Mouse (Mus musculus): ENCODE data around the gene Rsl1. TPM values are rescaled to one million over a fixed set of nuclear protein-coding genes. Genes with fewer than 3 reads are reported as not detected.
"Not testable (repeated sequence)": the region's sequence is repeated elsewhere in the genome, so short reads cannot be mapped to it uniquely, and the experiment has no call there.

Rsl1 gene
- polyA plus RNA-seq (2015; fragmentation: Nextera tagmentation; extraction: Ambion mirVana), result 6.3 and 6.8 TPM in 2 replicates

- not testable (repeated sequence) for H3K27me3 ChIP-seq; H3K9me3 ChIP-seq; H3K36me3 ChIP-seq; H3K4me1 ChIP-seq (replicated peaks)
- peak within 1 kb of the TSS; percentile 64 for H3K27ac ChIP-seq (replicated peaks)
- H3K4me3 ChIP-seq, result peak within 1 kb of the TSS; percentile 59
- H3K9ac ChIP-seq, result peak within 1 kb of the TSS; percentile 60
- peak; percentile 98 for ATAC-seq (ENCODE audit: low FRiP score, low read depth)
- peak within 1 kb of the TSS; percentile 59 for H3K4me2 ChIP-seq
- WGBS, result under 1% methylated on average over 17 of the region's 17 CpGs
These were observed at the start of gene Rsl1 for GRCm38 (mm10) chr13:67172991-67173722. TSS of gene Rsl1 (plus strand) at chr13:67173182.

DNA sequence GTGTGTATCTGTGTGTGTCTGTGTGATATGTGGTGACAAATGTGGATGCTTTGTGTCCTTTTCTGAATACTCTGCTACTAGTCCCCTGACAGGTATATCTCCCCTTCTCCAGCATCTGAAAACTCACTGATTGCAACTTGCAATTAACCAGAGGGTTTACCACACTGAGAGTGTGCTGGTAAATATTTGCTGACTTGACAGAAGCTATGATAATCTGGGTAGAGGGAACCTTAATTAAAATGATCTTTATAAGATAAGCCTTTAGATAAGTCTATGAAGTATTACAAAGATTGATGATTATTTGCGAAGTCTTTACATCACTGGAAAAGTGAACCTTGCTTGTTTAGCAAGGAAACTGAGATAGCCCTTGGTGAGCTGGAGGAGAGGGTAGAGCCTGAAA lies 48.5 kb upstream of the Rsl1 start:
- 95% methylated on average over 1 of the region's 1 CpGs for WGBS

DNA sequence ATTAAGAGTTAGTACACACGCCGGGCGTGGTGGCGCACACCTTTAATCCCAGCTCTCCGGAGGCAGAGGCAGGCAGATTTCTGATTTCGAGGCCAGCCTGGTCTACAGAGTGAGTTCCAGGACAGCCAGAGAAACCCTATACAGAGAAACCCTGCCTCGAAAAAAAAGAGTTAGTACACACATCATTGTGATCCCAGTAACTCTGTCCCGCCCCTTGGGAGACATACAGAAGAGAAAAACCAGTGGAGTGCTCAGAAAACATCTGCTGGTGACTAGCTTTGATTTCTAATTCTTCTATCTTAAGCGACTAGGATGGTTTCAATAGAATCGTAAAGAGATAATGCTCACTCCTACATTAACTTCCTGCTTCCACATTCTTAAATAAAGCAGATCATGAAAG lies 45.5 kb upstream of the Rsl1 start:
- Histone ChIP-seq H3K4me1 (replicated peaks) (peaks cover 12% of the 10 kb centered on the region), H3K4me2 (peak overlapping the region; percentile 76), H3K4me3 (peak overlapping the region; percentile 68), H3K9ac (peak overlapping the region; percentile 69; the same call in 1 of the 2 replicates)
- 77% methylated on average over 10 of the region's 10 CpGs for WGBS
- H3K9me3 ChIP-seq; H3K27ac ChIP-seq (replicated peaks); H3K27me3 ChIP-seq; H3K36me3 ChIP-seq: not testable (repeated sequence)
- peak; percentile 52; the same call in 1 of the 2 replicates for ATAC-seq (ENCODE audit: low FRiP score, low read depth)

More for the DNA sequence above, 48.5 kb upstream of the Rsl1 start:
- Histone ChIP-seq H3K27ac (replicated peaks) (no peak overlapping the region), H3K9ac (no peak overlapping the region), H3K4me3 (no peak overlapping the region), H3K4me1 (replicated peaks) (peaks cover 12% of the 10 kb centered on the region), H3K27me3 (no peaks in the 10 kb centered on the region), H3K4me2 (no peak overlapping the region), H3K36me3 (no peaks in the 10 kb centered on the region), H3K9me3 (no peaks in the 10 kb centered on the region)
- no peak for ATAC-seq (ENCODE audit: low FRiP score, low read depth)

DNA sequence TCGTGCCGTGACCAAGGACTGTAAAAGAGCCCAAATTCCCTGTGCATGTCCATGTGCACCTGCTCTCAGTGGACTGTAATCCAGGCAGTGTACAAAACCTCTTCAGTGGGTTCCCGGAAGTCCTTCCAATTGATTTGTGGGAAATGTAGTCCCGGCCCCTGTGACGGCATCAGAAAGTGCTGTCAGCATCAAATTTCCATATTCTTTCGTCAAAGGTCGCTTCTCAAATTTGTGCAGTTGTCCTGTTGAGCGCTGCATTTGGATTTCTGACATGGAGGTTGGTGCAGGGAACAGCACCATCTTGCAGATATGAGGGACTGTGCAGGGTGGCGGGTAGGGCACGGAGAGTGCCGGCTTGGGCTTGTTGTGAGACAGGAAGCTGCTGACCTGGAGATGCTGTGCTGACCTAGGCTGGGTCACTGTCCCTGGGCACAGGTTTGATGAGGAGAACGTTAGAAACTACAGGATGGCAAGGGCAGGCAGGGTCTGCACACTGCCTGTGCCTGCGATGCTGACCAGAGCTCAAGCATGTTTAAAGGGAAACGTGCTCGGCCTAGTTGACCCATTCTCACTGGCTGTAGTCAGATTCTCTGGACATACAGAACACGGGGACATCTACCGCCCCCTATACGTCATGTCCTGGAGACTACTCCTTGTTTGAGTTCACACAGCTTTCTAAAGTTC lies 44.8 kb upstream of the Rsl1 start:
- peak; percentile 98 for ATAC-seq (ENCODE audit: low FRiP score, low read depth)
- H3K27ac ChIP-seq (replicated peaks), result peak overlapping the region; percentile 78
- no peaks in the 10 kb centered on the region for H3K27me3 ChIP-seq
- peak overlapping the region; percentile 69 for H3K9ac ChIP-seq
- no peaks in the 10 kb centered on the region for H3K36me3 ChIP-seq
- H3K4me3 ChIP-seq, result peak overlapping the region; percentile 68
- WGBS, result under 1% methylated on average over 18 of the region's 18 CpGs
- no peaks in the 10 kb centered on the region for H3K9me3 ChIP-seq
- H3K4me1 ChIP-seq (replicated peaks), result peaks cover 12% of the 10 kb centered on the region
- peak overlapping the region; percentile 76 for H3K4me2 ChIP-seq

DNA sequence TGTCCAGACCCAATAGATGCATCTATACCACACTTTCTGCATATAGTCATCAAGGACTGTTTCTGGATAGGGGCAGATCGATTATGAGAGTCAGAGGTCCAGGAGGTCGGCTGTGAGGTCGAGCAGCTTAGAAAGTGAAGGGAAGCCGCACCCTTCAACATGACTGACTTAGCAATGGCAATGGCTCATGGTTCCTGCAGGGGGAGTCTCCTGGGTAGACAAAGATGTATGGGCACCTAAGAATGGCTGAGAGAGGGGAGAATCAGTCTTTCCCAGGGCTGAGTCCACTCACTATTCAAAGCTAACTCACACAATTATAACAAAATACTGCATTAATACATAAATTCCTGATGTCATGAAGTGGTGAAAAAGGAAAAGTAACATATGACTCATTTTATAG lies 6.9 kb upstream of the Rsl1 start:
- not testable (repeated sequence) for H3K9ac ChIP-seq; H3K4me3 ChIP-seq; H3K27ac ChIP-seq (replicated peaks); H3K36me3 ChIP-seq; H3K4me2 ChIP-seq; H3K27me3 ChIP-seq; H3K4me1 ChIP-seq (replicated peaks); H3K9me3 ChIP-seq; ATAC-seq (ENCODE audit: low FRiP score, low read depth)
- WGBS, result 65% methylated on average over 4 of the region's 4 CpGs

- WGBS, result 32% methylated on average over 5 of the region's 5 CpGs
- peak; percentile 24; the same call in 1 of the 2 replicates for ATAC-seq (ENCODE audit: low FRiP score, low read depth)
- Histone ChIP-seq H3K36me3 (peaks cover 8% of the 10 kb centered on the region; the same call in 1 of the 2 replicates), H3K9ac (peak overlapping the region; percentile 60), H3K4me2 (peak overlapping the region; percentile 59), H3K4me1 (replicated peaks) (0 out of 2 replicates have a peak, but pooled peaks cover 3% of the 10 kb centered on the region), H3K27ac (replicated peaks) (peak overlapping the region; percentile 64; the same call in 1 of the 2 replicates), H3K9me3 (no peaks in the 10 kb centered on the region), H3K4me3 (peak overlapping the region; percentile 59), H3K27me3 (no peaks in the 10 kb centered on the region)
These were observed 707 bp downstream of the Rsl1 start for GRCm38 (mm10) chr13:67173723-67174055.

- Histone ChIP-seq H3K4me1 (replicated peaks) (peaks cover 6% of the 10 kb centered on the region), H3K36me3 (no peaks in the 10 kb centered on the region), H3K9me3 (no peaks in the 10 kb centered on the region), H3K4me3 (peak within 1 kb of the TSS; percentile 79), H3K27ac (replicated peaks) (peak within 1 kb of the TSS; percentile 79), H3K9ac (peak within 1 kb of the TSS; percentile 72), H3K4me2 (peak within 1 kb of the TSS; percentile 85), H3K27me3 (no peaks in the 10 kb centered on the region)
- WGBS, result 2% methylated on average over 13 of the region's 13 CpGs
- peak; percentile 94 for ATAC-seq (ENCODE audit: low FRiP score, low read depth)
These were observed 21.4 kb downstream of the Rsl1 start, which contains the start of gene Zfp455 for GRCm38 (mm10) chr13:67194340-67194894. TSS of gene Zfp455 (plus strand) at chr13:67194506.

DNA sequence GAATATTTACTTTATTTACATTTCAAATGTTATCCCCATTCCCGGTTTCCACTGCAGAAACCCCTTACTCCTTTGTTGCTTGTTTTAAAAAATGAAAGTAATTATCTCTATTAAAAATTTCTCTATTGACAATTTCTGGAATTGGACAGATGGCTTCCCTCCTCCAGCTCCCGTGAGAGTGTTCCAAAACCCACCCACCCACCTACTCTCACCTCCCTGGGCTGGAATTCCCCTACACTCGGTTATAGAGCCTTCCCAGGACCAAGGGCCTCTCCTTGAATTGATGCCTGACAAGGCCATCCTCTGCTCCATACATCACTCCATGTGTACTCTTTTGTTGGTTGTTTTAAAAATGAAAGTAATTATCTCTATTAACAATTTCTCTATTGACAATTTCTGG lies 28.7 kb downstream of the Rsl1 start:
- Histone ChIP-seq H3K9ac (no peak overlapping the region), H3K4me3 (no peak overlapping the region), H3K27me3 (no peaks in the 10 kb centered on the region), H3K4me1 (replicated peaks) (no peaks in the 10 kb centered on the region), H3K36me3 (peaks cover 11% of the 10 kb centered on the region; the same call in 1 of the 2 replicates), H3K4me2 (no peak overlapping the region), H3K9me3 (no peaks in the 10 kb centered on the region), H3K27ac (replicated peaks) (no peak overlapping the region)
- no peak for ATAC-seq (ENCODE audit: low FRiP score, low read depth)
- WGBS, result 77% methylated on average over 3 of the region's 3 CpGs

DNA sequence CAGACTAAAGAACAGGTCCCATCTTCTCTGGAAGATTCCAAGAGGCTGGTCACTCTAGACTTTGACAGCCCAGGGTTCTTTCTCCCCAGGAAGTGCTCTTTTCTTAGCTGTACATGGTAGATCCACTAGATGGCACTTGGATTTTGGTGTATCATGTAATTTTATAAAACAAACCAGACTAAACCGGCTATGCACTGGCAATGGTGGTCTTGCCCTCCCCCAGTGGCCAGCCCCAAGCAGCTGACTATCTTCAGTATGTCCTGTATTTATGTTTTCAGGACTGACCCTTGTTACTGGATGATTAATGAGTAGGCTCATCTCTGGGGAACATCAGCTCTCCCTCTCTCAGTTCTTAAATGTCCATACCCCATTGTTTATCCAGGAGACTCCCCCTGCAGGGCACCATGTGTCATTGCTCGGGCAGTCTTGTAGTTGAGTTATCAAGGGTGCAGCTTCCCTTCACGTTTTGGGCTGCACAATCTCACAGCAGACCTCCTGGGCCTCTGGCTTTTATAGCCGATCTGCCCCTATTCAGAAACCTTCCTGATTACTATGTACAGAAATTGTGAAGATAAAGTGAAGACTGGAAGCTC lies 41.1 kb downstream of the Rsl1 start:
- Histone ChIP-seq H3K9ac (no peak overlapping the region), H3K4me3 (no peak overlapping the region), H3K4me1 (replicated peaks) (no peaks in the 10 kb centered on the region), H3K9me3 (no peaks in the 10 kb centered on the region), H3K4me2 (no peak overlapping the region), H3K27me3 (no peaks in the 10 kb centered on the region), H3K36me3 (no peaks in the 10 kb centered on the region), H3K27ac (replicated peaks) (no peak overlapping the region)
- ATAC-seq (ENCODE audit: low FRiP score, low read depth), result no peak
- 63% methylated on average over 4 of the region's 4 CpGs for WGBS

Data from hindbrain, embryonic 15.5 days (tissue).